Mouse (Mus musculus) neural tube, embryonic 13.5 days (tissue): ENCODE data around the gene Ctsz. TPM values are rescaled to one million over a fixed set of nuclear protein-coding genes. Genes with fewer than 3 reads are reported as not detected.

Source experiments
- polyA plus RNA-seq: library from polyadenylated mRNA; unstranded; fragments of >200 nt; fragmentation: Nextera tagmentation; extraction: Ambion mirVana; gene quantifications from 2 replicates; pipeline ENCODE4 v1.2.1, GENCODE M21; 2015

Gene Ctsz
- polyA plus RNA-seq, 1 experiment from 2014 or later: 93.7 TPM

Other genes with a start within 250 kb of the Ctsz start
- gene Gnas, start 154.7 kb downstream of the Ctsz start, polyA plus RNA-seq: 1,617 and 1,631 TPM in 2 replicates
- 14.3 and 28.0 TPM in 2 replicates for gene Gm20721, start 92.3 kb downstream of the Ctsz start, polyA plus RNA-seq
- gene Nelfcd, start 23.2 kb downstream of the Ctsz start, polyA plus RNA-seq: 97.4 and 100 TPM in 2 replicates
- 1.3 and 2.2 TPM in 2 replicates for gene Tubb1, start 11.7 kb upstream of the Ctsz start, polyA plus RNA-seq
- gene Atp5e, start 25.1 kb upstream of the Ctsz start, polyA plus RNA-seq: 736 and 807 TPM in 2 replicates
- 103 and 107 TPM in 2 replicates for gene Prelid3b, start 34.0 kb upstream of the Ctsz start, polyA plus RNA-seq
- not detected in 2 replicates for gene Zfp831, start 204.5 kb upstream of the Ctsz start, polyA plus RNA-seq